Mouse (Mus musculus): ENCODE measurements around the gene Vasn.

- TF ChIP-seq POLR2A (IDR thresholded peaks at IDR 0.05; ENCODE audit: borderline replicate concordance, control insufficient read depth, low read depth, low read length): no peak
- TF ChIP-seq CTCF (IDR thresholded peaks at IDR 0.05; ENCODE audit: control insufficient read depth, insufficient read depth, low read length): no peak
Measured at GRCm38 (mm10) chr16:4634681-4635080, 5.1 kb upstream of the Vasn start.

Data from bone marrow, adult 2 months (tissue).